Mouse (Mus musculus): ENCODE results near the gene Jagn1.

The Jagn1 gene

DNA sequence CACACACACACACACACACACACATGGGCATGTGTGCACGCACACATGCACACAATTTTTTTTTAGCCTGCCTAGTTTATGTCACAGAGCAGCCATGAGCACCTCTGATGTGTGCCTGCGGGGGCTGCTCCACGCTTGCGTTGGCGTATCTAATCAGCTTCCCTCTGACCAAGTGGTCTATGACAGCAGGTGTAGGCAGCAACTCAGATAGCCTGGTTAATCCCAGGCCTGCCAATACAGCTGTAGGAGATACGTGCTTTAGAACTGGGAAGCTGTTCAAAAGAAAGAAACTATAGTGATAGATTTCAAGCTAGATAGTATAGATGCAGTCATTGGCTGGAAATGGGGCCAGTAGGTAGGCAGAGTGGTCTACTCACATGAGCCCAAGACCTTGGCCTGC, 31.3 kb downstream of the Jagn1 start:
- no peak for DNase-seq (ENCODE audit: low spot score in 2 of 2)

DNA sequence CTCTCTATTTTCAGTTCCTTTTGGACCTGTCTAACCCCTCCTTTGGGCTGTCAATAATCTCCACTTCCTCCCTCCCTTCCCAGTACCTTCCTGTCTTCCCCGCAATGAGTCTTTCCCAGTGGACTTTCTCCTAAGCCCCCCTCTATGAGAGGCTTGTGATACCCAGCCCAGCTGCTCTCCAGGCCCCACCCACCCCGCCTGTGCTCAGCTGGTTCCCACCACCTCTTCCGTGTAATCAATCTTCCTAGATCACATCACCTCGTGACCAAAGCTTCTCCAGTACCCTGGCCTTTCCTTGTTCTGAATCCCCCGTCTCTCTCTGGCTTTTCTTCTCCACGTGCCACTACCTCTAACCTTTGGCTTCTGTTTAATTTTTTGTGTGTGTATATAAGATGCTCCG, 35.0 kb downstream of the Jagn1 start:
- DNase-seq (ENCODE audit: low spot score in 2 of 2) = no peak

DNA sequence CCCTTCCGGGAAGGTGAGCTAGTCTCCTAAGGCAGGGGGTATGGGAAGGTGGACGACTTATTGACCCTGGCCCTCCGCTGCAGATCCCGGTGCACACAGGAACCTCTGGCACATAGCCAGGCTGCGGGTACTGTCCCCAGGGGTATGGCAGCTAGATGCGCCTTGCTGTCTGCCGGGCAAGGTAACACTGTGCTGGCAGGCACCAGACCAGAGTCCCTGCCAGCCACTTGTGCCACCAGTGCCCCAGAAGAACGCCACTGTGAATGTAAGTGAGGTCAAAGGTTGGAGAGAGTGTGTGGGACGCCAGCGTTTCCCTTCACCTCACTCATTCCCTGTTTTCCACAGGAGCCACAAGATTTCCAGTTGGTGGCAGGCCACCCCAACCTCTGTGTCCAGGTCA, 36.5 kb downstream of the Jagn1 start:
- DNase-seq (ENCODE audit: low spot score in 2 of 2) = no peak

DNA sequence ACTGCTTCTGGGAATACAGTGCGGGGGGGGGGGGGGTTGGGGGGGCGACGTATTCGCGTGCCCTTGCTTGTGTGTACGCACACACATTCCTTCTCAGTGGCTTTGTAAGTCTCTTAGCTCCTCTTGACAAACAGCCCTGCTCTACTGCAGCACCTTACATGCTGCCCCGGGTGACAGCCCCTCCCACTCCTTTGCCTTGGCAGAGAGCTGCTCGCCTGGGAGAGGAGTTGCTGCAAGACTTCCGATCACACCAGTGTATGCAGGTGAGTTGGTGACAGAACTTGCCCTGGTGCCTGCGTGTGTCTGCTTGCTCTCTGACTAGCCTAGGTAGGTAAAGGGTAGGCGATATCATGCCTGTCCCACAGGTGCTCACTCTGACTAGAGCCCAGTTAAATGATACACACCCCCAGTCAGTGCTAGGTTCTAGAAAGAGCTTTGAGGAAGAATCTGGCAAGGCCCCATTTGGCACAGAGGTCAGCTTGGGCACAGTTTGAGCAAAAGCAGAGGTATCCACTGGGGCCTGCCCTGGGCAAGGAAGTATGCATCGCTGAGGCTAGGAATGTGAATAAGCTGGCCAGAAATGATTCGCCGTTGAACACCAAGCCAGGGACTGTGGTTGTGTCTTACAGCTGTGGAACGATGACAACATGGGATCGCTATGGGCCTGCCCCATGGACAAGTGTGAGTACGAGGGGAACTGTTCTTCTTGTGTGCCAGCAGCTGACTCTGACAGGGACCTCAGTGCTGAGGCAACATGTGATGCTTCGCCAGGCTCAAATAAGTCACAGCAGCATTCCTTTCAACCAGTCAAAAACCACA, 38.4 kb downstream of the Jagn1 start:
- DNase-seq (ENCODE audit: low spot score in 2 of 2) = peak in 1 of 2 experiments; percentile 40

DNA sequence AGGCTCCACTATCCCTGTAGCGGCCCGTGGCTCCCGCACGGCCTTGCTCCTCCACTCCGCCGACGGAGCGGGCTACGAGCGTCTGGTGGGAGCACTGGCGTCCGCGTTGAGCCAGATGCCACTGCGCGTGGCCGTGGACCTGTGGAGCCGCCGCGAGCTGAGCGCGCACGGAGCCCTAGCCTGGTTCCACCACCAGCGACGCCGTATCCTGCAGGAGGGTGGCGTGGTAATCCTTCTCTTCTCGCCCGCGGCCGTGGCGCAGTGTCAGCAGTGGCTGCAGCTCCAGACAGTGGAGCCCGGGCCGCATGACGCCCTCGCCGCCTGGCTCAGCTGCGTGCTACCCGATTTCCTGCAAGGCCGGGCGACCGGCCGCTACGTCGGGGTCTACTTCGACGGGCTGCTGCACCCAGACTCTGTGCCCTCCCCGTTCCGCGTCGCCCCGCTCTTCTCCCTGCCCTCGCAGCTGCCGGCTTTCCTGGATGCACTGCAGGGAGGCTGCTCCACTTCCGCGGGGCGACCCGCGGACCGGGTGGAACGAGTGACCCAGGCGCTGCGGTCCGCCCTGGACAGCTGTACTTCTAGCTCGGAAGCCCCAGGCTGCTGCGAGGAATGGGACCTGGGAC, 40.2 kb downstream of the Jagn1 start:
- peak in 1 of 2 experiments; percentile 66 for DNase-seq (ENCODE audit: low spot score in 2 of 2)

DNA sequence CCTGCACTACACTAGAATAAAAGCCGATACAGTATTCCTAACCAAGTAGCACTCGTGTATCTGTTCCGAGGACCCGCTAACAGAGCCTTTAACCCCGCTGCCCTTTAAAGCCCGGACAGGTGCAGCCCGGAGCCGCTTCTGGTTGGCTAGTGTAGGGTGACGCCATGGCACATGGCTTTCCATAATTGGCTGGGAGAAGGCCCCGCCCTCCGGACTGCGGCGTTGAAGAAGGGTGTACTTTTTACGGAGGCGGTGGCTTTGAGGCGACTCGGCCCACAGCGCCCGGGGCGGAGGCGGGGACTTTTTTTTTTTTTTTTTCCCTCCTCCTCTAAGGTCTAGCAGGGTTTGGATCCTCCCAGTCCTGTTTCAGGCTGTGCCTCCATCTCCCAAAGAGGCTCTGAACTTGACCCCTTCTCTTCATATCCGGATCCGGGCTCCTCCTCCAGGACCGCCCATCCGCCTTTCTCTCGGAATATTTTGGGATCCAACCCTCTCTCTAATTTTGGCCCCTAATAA, 40.8 kb downstream of the Jagn1 start, which contains the start of gene Creld1:
Gene Creld1, plus strand, starts transcription at position 198 of the 516 bp plus-strand sequence.
- peak; percentile 97 to 98 for DNase-seq (ENCODE audit: low spot score in 2 of 2)

DNA sequence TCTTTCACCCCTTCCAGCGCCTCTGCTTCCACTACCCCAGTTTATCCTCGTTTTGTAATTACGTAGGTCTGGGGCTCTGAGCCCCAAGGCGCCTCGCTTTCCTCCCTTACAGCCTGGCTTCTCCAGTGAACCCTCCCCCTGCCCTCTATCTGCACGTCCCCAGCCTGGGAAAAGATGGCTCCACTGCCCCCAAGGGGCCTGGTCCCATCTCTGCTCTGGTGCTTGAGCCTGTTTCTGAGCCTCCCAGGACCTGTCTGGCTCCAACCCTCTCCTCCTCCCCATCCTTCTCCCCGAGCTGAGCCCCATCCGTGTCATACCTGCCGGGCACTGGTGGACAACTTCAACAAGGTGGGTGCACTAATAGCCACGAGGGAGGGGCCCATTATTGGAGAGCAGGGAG, 41.4 kb downstream of the Jagn1 start:
- peak in 1 of 2 experiments; percentile 48 for DNase-seq (ENCODE audit: low spot score in 2 of 2)

DNA sequence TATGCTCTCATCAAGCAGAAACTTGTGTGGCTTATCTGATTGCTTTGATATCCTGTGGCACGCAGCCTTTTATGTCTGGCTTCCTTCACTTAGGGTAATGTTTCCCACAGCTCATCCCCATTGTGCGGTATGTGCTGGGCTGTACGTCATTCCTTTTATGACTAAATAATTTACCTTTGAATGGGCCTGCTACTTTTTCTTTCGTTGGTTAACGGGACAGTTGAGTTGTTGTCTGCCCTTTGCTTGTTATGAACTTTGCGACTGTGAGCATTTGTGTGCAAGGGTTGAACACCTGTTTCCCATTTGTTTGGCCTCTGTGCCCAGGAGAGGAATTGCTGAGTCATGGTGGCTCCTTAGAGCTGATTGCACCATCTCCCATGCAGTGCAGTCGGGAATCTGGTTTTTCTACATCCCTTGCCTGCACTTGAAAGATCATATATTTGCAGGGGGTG, 44.8 kb downstream of the Jagn1 start:
- DNase-seq (ENCODE audit: low spot score in 2 of 2) = no peak

DNA sequence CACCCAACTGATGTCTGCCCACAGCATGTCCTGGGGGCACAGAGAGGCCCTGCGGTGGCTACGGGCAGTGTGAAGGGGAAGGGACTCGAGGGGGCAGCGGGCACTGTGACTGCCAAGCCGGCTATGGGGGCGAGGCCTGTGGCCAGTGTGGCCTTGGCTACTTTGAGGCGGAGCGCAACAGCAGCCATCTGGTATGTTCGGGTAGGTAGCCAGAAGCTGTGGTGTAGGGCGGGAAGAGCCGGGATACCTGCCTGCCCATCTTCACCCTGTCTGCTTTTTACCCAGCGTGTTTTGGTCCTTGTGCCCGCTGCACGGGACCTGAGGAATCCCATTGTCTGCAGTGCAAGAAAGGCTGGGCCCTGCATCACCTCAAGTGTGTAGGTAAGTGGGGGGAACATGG, 47.0 kb downstream of the Jagn1 start:
- no peak for DNase-seq (ENCODE audit: low spot score in 2 of 2)

DNA sequence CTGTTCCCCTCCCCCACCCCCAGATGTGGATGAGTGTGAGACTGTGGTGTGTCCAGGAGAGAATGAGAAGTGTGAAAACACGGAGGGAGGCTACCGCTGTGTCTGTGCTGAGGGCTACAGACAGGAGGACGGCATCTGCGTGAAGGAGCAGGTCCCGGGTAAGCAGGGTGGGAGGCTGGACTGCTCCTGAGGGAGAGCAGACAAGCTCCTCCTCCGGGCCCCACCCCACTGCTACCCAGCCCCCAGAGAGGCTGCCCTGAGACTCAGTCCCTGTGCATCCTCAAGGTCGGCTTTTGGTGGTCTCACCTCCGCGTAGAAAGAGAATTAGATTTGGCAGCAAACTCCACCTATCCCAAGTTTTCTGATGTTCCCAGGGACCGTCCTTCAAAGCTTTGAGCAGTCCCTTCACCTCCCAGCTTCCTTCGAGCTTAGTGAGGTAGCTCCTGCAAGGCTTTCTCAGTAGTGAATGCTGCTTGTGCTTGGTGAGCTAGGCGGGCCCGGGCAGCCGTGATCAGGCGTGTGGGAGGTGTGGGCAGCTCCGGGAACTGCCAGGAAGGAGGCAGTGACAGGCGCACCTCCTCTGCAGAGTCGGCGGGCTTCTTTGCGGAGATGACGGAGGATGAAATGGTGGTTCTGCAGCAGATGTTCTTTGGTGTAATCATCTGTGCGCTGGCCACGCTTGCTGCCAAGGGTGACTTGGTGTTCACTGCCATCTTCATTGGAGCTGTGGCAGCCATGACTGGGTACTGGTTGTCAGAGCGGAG, 49.9 kb downstream of the Jagn1 start:
- peak in 1 of 2 experiments; percentile 61 for DNase-seq (ENCODE audit: low spot score in 2 of 2)

DNA sequence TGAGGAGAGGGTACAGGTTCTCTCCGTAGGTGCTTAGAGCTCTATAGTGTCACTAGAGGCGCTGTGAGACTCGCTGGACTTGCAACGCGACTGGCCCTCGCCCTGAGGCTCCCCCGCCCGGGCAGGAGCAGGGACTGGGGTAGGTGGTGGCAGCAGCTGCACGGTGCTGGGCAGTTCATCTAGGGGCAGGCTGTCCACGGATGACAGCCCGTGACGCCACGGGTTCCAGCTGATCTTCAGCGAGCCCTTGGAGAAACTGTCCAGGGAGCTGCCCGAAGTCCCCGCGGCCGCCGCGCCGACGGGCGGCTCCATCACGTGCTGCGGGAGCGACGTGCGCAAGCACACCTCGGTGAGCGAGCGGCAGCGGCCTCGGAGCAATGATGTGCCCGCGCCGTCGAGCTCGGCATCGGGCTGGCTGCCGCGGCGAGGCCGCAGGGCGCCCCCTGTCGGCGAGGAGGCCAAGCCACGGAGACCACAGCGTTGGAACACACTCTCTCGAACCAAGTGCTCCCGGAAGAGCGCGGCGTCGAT, 52.0 kb downstream of the Jagn1 start:
- peak; percentile 76 to 80 for DNase-seq (ENCODE audit: low spot score in 2 of 2)

DNA sequence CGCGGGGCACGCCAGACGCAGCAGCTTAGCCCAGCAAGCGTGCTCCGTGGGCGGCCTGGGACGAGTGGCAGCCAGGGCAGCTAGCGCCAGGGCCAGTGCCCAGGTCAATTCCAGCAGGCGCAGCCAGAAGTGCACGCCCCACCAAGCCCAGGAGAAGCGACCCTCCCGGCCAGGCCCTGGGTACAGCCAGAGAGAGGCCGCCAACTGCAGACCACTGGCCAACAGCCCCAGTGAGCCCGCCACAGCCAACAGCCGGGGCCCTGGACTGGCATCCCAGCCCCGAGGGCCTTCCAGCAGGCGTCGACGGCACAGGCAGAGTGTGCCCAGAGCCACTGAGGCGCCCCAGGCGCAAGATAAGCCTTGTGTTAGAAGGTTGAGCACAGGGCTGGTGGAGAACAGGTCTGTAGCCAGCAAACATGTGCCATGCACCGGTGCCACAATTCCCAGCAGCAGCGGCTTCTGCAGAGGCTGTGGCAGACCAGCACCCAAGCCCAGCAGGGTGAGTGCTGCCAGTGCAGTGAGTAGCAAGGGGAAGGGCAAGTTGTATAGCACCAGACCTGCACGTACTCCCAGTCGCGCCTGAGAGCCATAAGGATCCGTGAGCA, 52.8 kb downstream of the Jagn1 start:
- peak; percentile 47 to 49 for DNase-seq (ENCODE audit: low spot score in 2 of 2)

Data from right cerebral cortex, postnatal 10 days (tissue).